Mouse (Mus musculus) liver, embryonic 13.5 days (tissue): ENCODE measurements around the gene Gabrg3. TPM values are rescaled to one million over a fixed set of nuclear protein-coding genes. Genes with fewer than 3 reads are reported as not detected.

Source experiments
- ATAC-seq: fragments of 200-750 bp; cut with Nextera tagmentation; 2 replicates; pipeline ENCODE4 v1.8.0; 2017; ENCODE audit warnings: low read depth, mild to moderate bottlenecking, moderate number of reproducible peaks, moderate library complexity
- DNase-seq: peaks from one replicate; pipeline ENCODE4 v3.0.0; 2022
- H3K27ac ChIP-seq: fragments of 300-500 bp; sonication (generic); 2 replicates; pipeline ENCODE4 v1.5.1; 2015; ENCODE audit warnings: moderate library complexity, mild to moderate bottlenecking, inconsistent platforms
- H3K27me3 ChIP-seq: fragments of 300-500 bp; sonication (generic); 2 replicates; pipeline ENCODE4 v1.6.1; 2015; ENCODE audit warnings: mild to moderate bottlenecking, inconsistent platforms
- H3K36me3 ChIP-seq: fragments of 300-500 bp; sonication (generic); 2 replicates; pipeline ENCODE4 v1.6.1; 2015; ENCODE audit warnings: mild to moderate bottlenecking, inconsistent platforms
- H3K4me1 ChIP-seq: fragments of 300-500 bp; sonication (generic); replicated peaks from 2 replicates; pipeline ENCODE4 v1.6.1; 2015; ENCODE audit warnings: inconsistent platforms
- H3K4me2 ChIP-seq: fragments of 300-500 bp; sonication (generic); 2 replicates; pipeline ENCODE4 v1.6.1; 2015; ENCODE audit warnings: inconsistent platforms, mild to moderate bottlenecking, moderate library complexity
- H3K4me3 ChIP-seq: fragments of 300-500 bp; sonication (generic); replicated peaks from 2 replicates; pipeline ENCODE4 v1.5.1; 2015; ENCODE audit warnings: mild to moderate bottlenecking, inconsistent platforms
- H3K9ac ChIP-seq: fragments of 300-500 bp; sonication (generic); 2 replicates; pipeline ENCODE4 v1.6.1; 2015; ENCODE audit warnings: mild to moderate bottlenecking, inconsistent platforms
- H3K9me3 ChIP-seq: fragments of 300-500 bp; sonication (generic); replicated peaks from 2 replicates; pipeline ENCODE4 v1.6.1; 2016; ENCODE audit warnings: inconsistent platforms
- WGBS: fragments of 180-500 bp; shearing (Covaris S2); methylation state at CpG from one replicate; pipeline ENCODE4 v1.1.7; 2015; ENCODE audit not compliant: insufficient replicate concordance; 5-methylcytosine and 5-hydroxymethylcytosine counted together
- polyA plus RNA-seq: library from polyadenylated mRNA; unstranded; fragments of >200 nt; fragmentation: Nextera tagmentation; extraction: Ambion mirVana; gene quantifications from 2 replicates; pipeline ENCODE4 v1.2.1, GENCODE M21; 2015

Gene Gabrg3
- polyA plus RNA-seq, 1 experiment from 2014 or later: 0.09 TPM

- Histone ChIP-seq H3K4me3 (no peak overlapping the region), H3K9ac (no peak overlapping the region), H3K36me3 (no peaks in the 10 kb centered on the region), H3K4me2 (no peak overlapping the region), H3K27ac (no peak overlapping the region), H3K4me1 (no peaks in the 10 kb centered on the region), H3K9me3 (no peaks in the 10 kb centered on the region; the same call in 1 of the 2 replicates), H3K27me3 (no peaks in the 10 kb centered on the region)
- 66% methylated on average over 5 of the region's 5 CpGs for WGBS
- ATAC-seq (no peak), DNase-seq (no peak)
These were observed 543.4 kb downstream of the Gabrg3 start for GRCm38 (mm10) chr7:56843565-56843964.

GRCm38 (mm10) chr7:56825446-56825845, 561.5 kb downstream of the Gabrg3 start:
- H3K4me2 ChIP-seq: no peak overlapping the region

GRCm38 (mm10) chr7:56801841-56802240, 585.1 kb downstream of the Gabrg3 start:
- no peak overlapping the region for H3K27ac ChIP-seq
- H3K4me3 ChIP-seq: no peak overlapping the region
- 68% methylated on average over 1 of the region's 1 CpGs for WGBS
- H3K4me1 ChIP-seq: no peaks in the 10 kb centered on the region
- no peak for ATAC-seq
- no peak for DNase-seq
- H3K9me3 ChIP-seq: no peaks in the 10 kb centered on the region
- H3K36me3 ChIP-seq: no peaks in the 10 kb centered on the region
- H3K4me2 ChIP-seq: no peak overlapping the region
- no peak overlapping the region for H3K9ac ChIP-seq
- H3K27me3 ChIP-seq: no peaks in the 10 kb centered on the region

More at GRCm38 (mm10) chr7:56825446-56825845, 561.5 kb downstream of the Gabrg3 start:
- Histone ChIP-seq H3K4me1 (no peaks in the 10 kb centered on the region), H3K9ac (no peak overlapping the region), H3K27ac (no peak overlapping the region), H3K27me3 (no peaks in the 10 kb centered on the region), H3K9me3 (no peaks in the 10 kb centered on the region), H3K4me3 (no peak overlapping the region), H3K36me3 (no peaks in the 10 kb centered on the region)
- DNase-seq (no peak), ATAC-seq (no peak)
- WGBS: 70% methylated on average over 6 of the region's 6 CpGs

GRCm38 (mm10) chr7:56779122-56779521, 607.9 kb downstream of the Gabrg3 start:
- Histone ChIP-seq H3K9me3 (no peaks in the 10 kb centered on the region), H3K27me3 (no peaks in the 10 kb centered on the region), H3K9ac (no peak overlapping the region), H3K36me3 (no peaks in the 10 kb centered on the region), H3K4me1 (no peaks in the 10 kb centered on the region), H3K27ac (no peak overlapping the region), H3K4me3 (no peak overlapping the region), H3K4me2 (no peak overlapping the region)
- DNase-seq (no peak), ATAC-seq (no peak)
- 62% methylated on average over 1 of the region's 1 CpGs for WGBS

- Histone ChIP-seq H3K36me3 (no peaks in the 10 kb centered on the region), H3K4me1 (no peaks in the 10 kb centered on the region), H3K27ac (no peak overlapping the region), H3K4me3 (no peak overlapping the region), H3K9ac (no peak overlapping the region), H3K4me2 (no peak overlapping the region), H3K9me3 (no peaks in the 10 kb centered on the region), H3K27me3 (no peaks in the 10 kb centered on the region)
- ATAC-seq: no peak
- WGBS: 46% methylated on average over 4 of the region's 4 CpGs
- DNase-seq: no peak
These were observed 618.8 kb downstream of the Gabrg3 start for GRCm38 (mm10) chr7:56768216-56768615.

- Histone ChIP-seq H3K4me2 (no peak overlapping the region), H3K36me3 (no peaks in the 10 kb centered on the region), H3K4me1 (no peaks in the 10 kb centered on the region), H3K9ac (no peak overlapping the region), H3K27ac (no peak overlapping the region), H3K9me3 (no peaks in the 10 kb centered on the region), H3K27me3 (no peaks in the 10 kb centered on the region), H3K4me3 (no peak overlapping the region)
- ATAC-seq (no peak), DNase-seq (no peak)
- 52% methylated on average over 1 of the region's 1 CpGs for WGBS
These were observed 619.2 kb downstream of the Gabrg3 start for GRCm38 (mm10) chr7:56767796-56768195.

- H3K27ac ChIP-seq: no peak overlapping the region
- no peak for ATAC-seq
- H3K4me2 ChIP-seq: no peak overlapping the region
- H3K9ac ChIP-seq: no peak overlapping the region
- DNase-seq: no peak
- H3K4me3 ChIP-seq: no peak overlapping the region
- H3K4me1 ChIP-seq: no peaks in the 10 kb centered on the region
- no peaks in the 10 kb centered on the region for H3K36me3 ChIP-seq
- H3K27me3 ChIP-seq: no peaks in the 10 kb centered on the region
- WGBS: 56% methylated on average over 10 of the region's 10 CpGs
- H3K9me3 ChIP-seq: no peaks in the 10 kb centered on the region
These were observed 621.2 kb downstream of the Gabrg3 start for GRCm38 (mm10) chr7:56765612-56766445.

GRCm38 (mm10) chr7:56729225-56729624, 657.8 kb downstream of the Gabrg3 start:
- no peak overlapping the region for H3K4me3 ChIP-seq
- 61% methylated on average over 6 of the region's 6 CpGs for WGBS
- H3K4me2 ChIP-seq: no peak overlapping the region
- ATAC-seq: no peak
- H3K27ac ChIP-seq: no peak overlapping the region
- no peaks in the 10 kb centered on the region for H3K36me3 ChIP-seq
- no peaks in the 10 kb centered on the region for H3K4me1 ChIP-seq
- no peak for DNase-seq
- 0 out of 2 replicates have a peak, but pooled peaks cover 1% of the 10 kb centered on the region for H3K9me3 ChIP-seq
- no peaks in the 10 kb centered on the region for H3K27me3 ChIP-seq
- no peak overlapping the region for H3K9ac ChIP-seq

Other genes with a start within 250 kb of the Gabrg3 start
- gene Gabrb3, start 32.5 kb upstream of the Gabrg3 start, polyA plus RNA-seq: 0.03 TPM in 2 replicates
- gene Gabra5, start 122.9 kb upstream of the Gabrg3 start, polyA plus RNA-seq: 0.03 TPM in 1 of 2 replicates, not detected in the other